Mouse (Mus musculus): ENCODE results near the gene Gpr18.

- no peak for TF ChIP-seq POLR2A (IDR thresholded peaks at IDR 0.05; ENCODE audit: low read depth, low read length)
- no peak for TF ChIP-seq CTCF (IDR thresholded peaks at IDR 0.05; ENCODE audit: extremely low read depth, insufficient read depth, insufficient read length, insufficient replicate concordance)
Observed at GRCm38 (mm10) chr14:121922731-121923130, 7.2 kb upstream of the Gpr18 start.
